Mouse (Mus musculus) midbrain, embryonic 13.5 days (tissue): ENCODE results near the gene Rer1. TPM values are rescaled to one million over a fixed set of nuclear protein-coding genes. Genes with fewer than 3 reads are reported as not detected.

ENCODE experiments used
- ATAC-seq: fragments of 200-750 bp; cut with Nextera tagmentation; 2 replicates; pipeline ENCODE4 v1.8.0; 2017; ENCODE audit warnings: mild to moderate bottlenecking, moderate TSS enrichment, moderate library complexity
- H3K27ac ChIP-seq: fragments of 300-500 bp; sonication (generic); 2 replicates; pipeline ENCODE4 v1.5.1; 2015; ENCODE audit warnings: inconsistent platforms, mild to moderate bottlenecking, moderate library complexity
- H3K27me3 ChIP-seq: fragments of 300-500 bp; sonication (generic); 2 replicates; pipeline ENCODE4 v1.6.1; 2015; ENCODE audit warnings: mild to moderate bottlenecking, inconsistent platforms
- H3K36me3 ChIP-seq: fragments of 300-500 bp; sonication (generic); 2 replicates; pipeline ENCODE4 v1.6.1; 2015; ENCODE audit warnings: mild to moderate bottlenecking, inconsistent platforms
- H3K4me1 ChIP-seq: fragments of 300-500 bp; sonication (generic); replicated peaks from 2 replicates; pipeline ENCODE4 v1.6.1; 2015; ENCODE audit warnings: inconsistent platforms
- H3K4me2 ChIP-seq: fragments of 300-500 bp; sonication (generic); replicated peaks from 2 replicates; pipeline ENCODE4 v1.6.1; 2015; ENCODE audit warnings: moderate library complexity, mild to moderate bottlenecking, inconsistent platforms
- H3K4me3 ChIP-seq: fragments of 300-500 bp; sonication (generic); replicated peaks from 2 replicates; pipeline ENCODE4 v1.5.1; 2015; ENCODE audit warnings: mild to moderate bottlenecking, inconsistent platforms
- H3K9ac ChIP-seq: fragments of 300-500 bp; sonication (generic); replicated peaks from 2 replicates; pipeline ENCODE4 v1.6.1; 2015; ENCODE audit warnings: mild to moderate bottlenecking, inconsistent platforms
- H3K9me3 ChIP-seq: fragments of 300-500 bp; sonication (generic); 2 replicates; pipeline ENCODE4 v1.6.1; 2016; ENCODE audit warnings: mild to moderate bottlenecking, inconsistent platforms
- WGBS: fragments of 180-500 bp; shearing (Covaris S2); methylation state at CpG from one replicate; pipeline ENCODE4 v1.1.7; 2015; 5-methylcytosine and 5-hydroxymethylcytosine counted together
- polyA plus RNA-seq: library from polyadenylated mRNA; unstranded; fragments of >200 nt; fragmentation: Nextera tagmentation; extraction: Ambion mirVana; gene quantifications from 2 replicates; pipeline ENCODE4 v1.2.1, GENCODE M21; 2015

The Rer1 gene
- polyA plus RNA-seq, 1 experiment from 2014 or later = 121 TPM

GRCm38 (mm10) chr4:155098572-155098971 lies 12.4 kb upstream of the Rer1 start:
- Histone ChIP-seq H3K9me3 (no peaks in the 10 kb centered on the region), H3K27ac (no peak overlapping the region)

DNA sequence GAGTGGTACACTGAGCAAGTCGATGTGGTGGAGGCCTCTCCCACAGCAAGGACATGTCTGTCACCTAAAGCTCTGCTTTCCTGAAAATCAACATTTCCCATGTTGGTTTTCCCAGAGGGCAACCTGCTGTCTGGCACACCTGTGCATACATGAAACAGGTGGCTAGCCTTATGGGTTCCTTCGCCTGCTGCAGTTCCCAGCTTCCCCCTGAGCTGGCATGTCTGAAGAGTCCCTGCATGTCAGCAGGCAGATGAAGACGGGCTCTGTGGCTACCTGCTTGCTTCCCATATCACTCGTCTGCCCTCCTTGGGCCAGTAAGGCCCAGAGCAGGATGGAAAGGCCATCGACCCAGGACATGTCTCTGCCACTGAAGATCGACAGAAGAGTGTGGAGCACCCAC lies 11.3 kb upstream of the Rer1 start:
- no peaks in the 10 kb centered on the region for H3K36me3 ChIP-seq
- H3K9me3 ChIP-seq = no peaks in the 10 kb centered on the region
- no peak overlapping the region for H3K4me3 ChIP-seq
- H3K27ac ChIP-seq = no peak overlapping the region
- no peak for ATAC-seq
- H3K27me3 ChIP-seq = no peaks in the 10 kb centered on the region
- no peak overlapping the region for H3K4me2 ChIP-seq
- WGBS = 85% methylated on average over 6 of the region's 6 CpGs
- no peak overlapping the region for H3K9ac ChIP-seq
- H3K4me1 ChIP-seq = peaks cover 3% of the 10 kb centered on the region; the same call in 1 of the 2 replicates

More at GRCm38 (mm10) chr4:155098572-155098971, 12.4 kb upstream of the Rer1 start:
- Histone ChIP-seq H3K4me1 (peaks cover 3% of the 10 kb centered on the region; the same call in 1 of the 2 replicates), H3K36me3 (no peaks in the 10 kb centered on the region), H3K4me3 (no peak overlapping the region), H3K4me2 (no peak overlapping the region), H3K9ac (0 out of 2 replicates have a peak overlapping the region, but pooled peaks have one; percentile 3), H3K27me3 (no peaks in the 10 kb centered on the region)
- no peak for ATAC-seq
- 79% methylated on average over 4 of the region's 4 CpGs for WGBS

DNA sequence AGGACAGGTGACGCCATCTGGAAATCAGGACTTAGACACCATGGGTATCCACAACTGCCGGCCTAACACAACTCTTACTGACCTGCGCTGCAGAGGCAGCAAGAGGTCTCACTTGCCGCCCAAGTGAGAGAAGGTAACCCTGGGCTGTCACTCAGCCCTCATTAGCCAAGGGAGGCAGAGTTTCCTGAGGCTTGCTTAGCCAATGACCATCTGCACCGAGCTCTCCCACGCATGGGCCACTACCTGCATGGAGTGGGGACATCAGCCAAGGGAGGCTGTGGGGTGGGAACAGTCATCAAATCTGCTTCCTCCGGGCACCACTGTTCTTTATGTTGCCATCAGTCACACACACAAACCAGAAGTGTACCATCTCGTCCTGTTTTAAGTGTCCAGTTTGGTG lies 9.8 kb upstream of the Rer1 start:
- Histone ChIP-seq H3K4me3 (no peak overlapping the region), H3K9me3 (no peaks in the 10 kb centered on the region), H3K27ac (no peak overlapping the region), H3K36me3 (peaks cover 5% of the 10 kb centered on the region; the same call in 1 of the 2 replicates), H3K4me1 (peaks cover 3% of the 10 kb centered on the region; the same call in 1 of the 2 replicates), H3K27me3 (no peaks in the 10 kb centered on the region), H3K4me2 (no peak overlapping the region), H3K9ac (peak overlapping the region; percentile 23; the same call in 1 of the 2 replicates)
- no peak for ATAC-seq
- 85% methylated on average over 8 of the region's 8 CpGs for WGBS

GRCm38 (mm10) chr4:155095238-155095900 lies 9.2 kb upstream of the Rer1 start:
- H3K27ac ChIP-seq = peak overlapping the region; percentile 28
- ATAC-seq = peak; percentile 90

GRCm38 (mm10) chr4:155094565-155094964 lies 8.4 kb upstream of the Rer1 start:
- Histone ChIP-seq H3K4me2 (no peak overlapping the region), H3K27me3 (no peaks in the 10 kb centered on the region), H3K36me3 (peaks cover 12% of the 10 kb centered on the region), H3K9me3 (no peaks in the 10 kb centered on the region), H3K27ac (peak overlapping the region; percentile 28; the same call in 1 of the 2 replicates), H3K9ac (no peak overlapping the region), H3K4me1 (peaks cover 3% of the 10 kb centered on the region; the same call in 1 of the 2 replicates), H3K4me3 (no peak overlapping the region)
- 74% methylated on average over 3 of the region's 3 CpGs for WGBS
- peak; percentile 68 for ATAC-seq

More at GRCm38 (mm10) chr4:155095238-155095900, 9.2 kb upstream of the Rer1 start:
- Histone ChIP-seq H3K4me2 (no peak overlapping the region), H3K9me3 (no peaks in the 10 kb centered on the region), H3K4me3 (no peak overlapping the region), H3K36me3 (peaks cover 7% of the 10 kb centered on the region; the same call in 1 of the 2 replicates), H3K9ac (no peak overlapping the region), H3K4me1 (peaks cover 3% of the 10 kb centered on the region; the same call in 1 of the 2 replicates), H3K27me3 (no peaks in the 10 kb centered on the region)
- 35% methylated on average over 8 of the region's 8 CpGs for WGBS

GRCm38 (mm10) chr4:155093431-155094149 lies 7.4 kb upstream of the Rer1 start:
- Histone ChIP-seq H3K9ac (no peak overlapping the region), H3K4me1 (peaks cover 3% of the 10 kb centered on the region; the same call in 1 of the 2 replicates), H3K4me2 (no peak overlapping the region), H3K4me3 (no peak overlapping the region), H3K27me3 (no peaks in the 10 kb centered on the region), H3K27ac (no peak overlapping the region), H3K36me3 (peaks cover 19% of the 10 kb centered on the region), H3K9me3 (no peaks in the 10 kb centered on the region)
- 90% methylated on average over 7 of the region's 7 CpGs for WGBS
- ATAC-seq = no peak

GRCm38 (mm10) chr4:155092718-155093430 lies 6.7 kb upstream of the Rer1 start:
- Histone ChIP-seq H3K9ac (no peak overlapping the region), H3K4me2 (no peak overlapping the region), H3K9me3 (no peaks in the 10 kb centered on the region), H3K27me3 (no peaks in the 10 kb centered on the region), H3K4me3 (no peak overlapping the region), H3K36me3 (peaks cover 19% of the 10 kb centered on the region), H3K27ac (no peak overlapping the region), H3K4me1 (peaks cover 3% of the 10 kb centered on the region; the same call in 1 of the 2 replicates)
- WGBS = 93% methylated on average over 19 of the region's 19 CpGs
- no peak for ATAC-seq

GRCm38 (mm10) chr4:155090688-155091449 lies 4.7 kb upstream of the Rer1 start:
- H3K4me2 ChIP-seq = no peak overlapping the region
- 91% methylated on average over 13 of the region's 13 CpGs for WGBS
- no peaks in the 10 kb centered on the region for H3K9me3 ChIP-seq
- peaks cover 12% of the 10 kb centered on the region for H3K4me1 ChIP-seq
- no peaks in the 10 kb centered on the region for H3K27me3 ChIP-seq
- no peak overlapping the region for H3K27ac ChIP-seq
- H3K4me3 ChIP-seq = no peak overlapping the region
- peaks cover 19% of the 10 kb centered on the region for H3K36me3 ChIP-seq
- H3K9ac ChIP-seq = no peak overlapping the region; the same call in 1 of the 2 replicates
- no peak for ATAC-seq

GRCm38 (mm10) chr4:155090147-155090546 lies 4.0 kb upstream of the Rer1 start:
- Histone ChIP-seq H3K4me2 (no peak overlapping the region), H3K27me3 (no peaks in the 10 kb centered on the region), H3K9me3 (no peaks in the 10 kb centered on the region), H3K4me3 (no peak overlapping the region), H3K4me1 (peaks cover 13% of the 10 kb centered on the region), H3K36me3 (peaks cover 19% of the 10 kb centered on the region), H3K9ac (no peak overlapping the region), H3K27ac (no peak overlapping the region)
- WGBS = 95% methylated on average over 4 of the region's 4 CpGs
- ATAC-seq = no peak

DNA sequence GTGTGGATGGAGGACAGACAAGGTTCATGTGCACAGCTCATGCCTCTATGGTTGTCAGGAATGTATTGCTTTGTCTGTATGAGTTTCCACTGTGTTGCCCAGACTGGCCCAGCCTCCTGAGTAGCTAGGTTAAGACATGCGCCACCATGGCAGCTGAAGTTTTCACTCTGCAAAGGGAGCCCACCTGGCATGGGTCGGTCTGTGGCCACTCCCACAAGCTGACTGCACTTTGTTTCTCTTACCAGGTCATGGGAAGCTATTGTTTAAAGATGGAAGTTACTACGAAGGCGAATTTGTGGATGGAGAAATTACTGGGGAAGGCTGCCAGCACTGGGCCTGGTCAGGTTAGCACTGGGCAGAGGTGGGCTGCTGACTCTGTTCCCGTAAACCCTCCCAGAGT lies 3.1 kb upstream of the Rer1 start:
- Histone ChIP-seq H3K4me3 (no peak overlapping the region), H3K9ac (no peak overlapping the region), H3K27ac (no peak overlapping the region), H3K36me3 (peaks cover 19% of the 10 kb centered on the region), H3K27me3 (no peaks in the 10 kb centered on the region), H3K4me2 (no peak overlapping the region), H3K9me3 (no peaks in the 10 kb centered on the region), H3K4me1 (peaks cover 22% of the 10 kb centered on the region)
- no peak for ATAC-seq
- WGBS = 85% methylated on average over 5 of the region's 5 CpGs
